Mouse (Mus musculus): ENCODE results near the gene Rab36.

Gene Rab36

GRCm38 (mm10) chr10:75068624-75069328, 31.9 kb downstream of the Rab36 start:
- peak; percentile 28 for DNase-seq (ENCODE audit: low spot score)

DNA sequence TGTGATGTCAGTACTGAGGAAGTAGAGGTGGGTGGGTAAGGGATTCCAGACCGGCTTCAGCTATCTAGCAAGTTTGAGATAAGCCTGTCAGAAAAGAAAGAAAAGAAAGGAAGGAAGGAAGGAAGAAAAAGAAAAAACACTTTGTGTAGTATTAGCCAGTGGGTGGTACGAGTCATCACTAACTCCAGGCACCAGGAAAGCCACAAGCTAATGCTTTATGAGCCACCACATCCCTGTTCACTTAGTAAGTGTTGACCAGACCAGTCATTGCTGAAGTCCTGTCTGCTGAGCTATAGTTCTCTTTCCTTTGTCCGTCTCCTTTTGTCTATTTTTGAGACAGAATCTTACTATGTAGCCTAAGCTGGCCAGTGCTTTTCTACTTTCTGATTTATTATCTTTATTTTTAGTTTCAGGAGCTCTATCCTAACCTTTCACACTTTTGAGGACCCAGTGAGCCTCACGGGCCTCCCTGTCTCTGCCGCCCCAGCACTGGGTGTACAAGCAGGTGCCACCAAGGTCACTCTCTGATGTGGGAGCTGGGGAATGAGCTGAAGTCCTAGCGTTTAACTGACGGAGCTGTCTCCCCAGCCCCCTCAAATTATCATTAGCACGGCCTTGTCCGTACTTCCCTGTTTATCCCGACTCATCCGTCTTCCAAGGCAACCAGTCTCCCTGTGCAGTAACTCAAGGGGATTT, 33.6 kb downstream of the Rab36 start:
- DNase-seq (ENCODE audit: low spot score), result no peak

DNA sequence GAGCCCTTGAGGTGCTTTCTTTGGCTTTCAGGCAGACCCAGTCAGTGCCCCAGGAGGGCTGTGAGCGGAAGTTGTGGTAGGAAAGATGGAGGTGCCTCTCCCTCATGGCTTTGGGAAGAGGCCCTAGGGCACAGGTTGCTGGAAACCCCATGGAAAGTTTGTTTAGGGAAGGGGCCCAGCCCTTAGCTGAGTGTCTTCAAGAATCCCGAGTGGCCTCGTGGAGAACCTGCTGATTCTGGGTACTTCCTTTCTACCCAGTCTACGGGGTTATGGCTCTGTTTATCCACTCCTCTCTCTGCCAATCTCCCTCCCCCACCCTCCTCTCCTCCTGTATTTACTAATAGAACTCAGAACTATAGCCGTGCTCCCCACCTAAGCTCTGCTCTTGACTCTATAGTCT, 38.8 kb downstream of the Rab36 start:
- DNase-seq (ENCODE audit: low spot score), result no peak

GRCm38 (mm10) chr10:75078174-75079128, 41.6 kb downstream of the Rab36 start:
- DNase-seq (ENCODE audit: low spot score), result no peak

DNA sequence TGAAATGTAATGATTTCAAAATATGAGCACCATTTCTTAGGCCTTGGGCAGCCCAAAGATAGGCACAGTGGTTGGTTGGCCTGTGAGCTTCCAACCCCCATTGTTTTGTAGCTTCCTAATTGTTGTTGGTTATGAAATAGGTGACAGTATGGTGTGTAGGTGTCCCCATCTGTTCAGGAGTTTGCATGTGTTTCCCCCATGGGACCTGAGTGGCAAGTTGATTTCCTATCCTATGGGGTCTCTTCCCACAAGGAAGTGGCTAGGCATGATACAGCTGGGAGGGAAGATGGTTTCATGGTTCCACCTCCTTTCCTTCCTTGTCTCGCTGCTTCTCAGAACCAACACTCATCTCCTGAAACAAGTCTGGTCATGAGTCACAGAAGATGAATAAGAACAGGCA, 48.5 kb downstream of the Rab36 start:
- DNase-seq (ENCODE audit: low spot score), result no peak

- no peak for DNase-seq (ENCODE audit: low spot score)
Measured at GRCm38 (mm10) chr10:75088471-75088870, 51.6 kb downstream of the Rab36 start.

DNA sequence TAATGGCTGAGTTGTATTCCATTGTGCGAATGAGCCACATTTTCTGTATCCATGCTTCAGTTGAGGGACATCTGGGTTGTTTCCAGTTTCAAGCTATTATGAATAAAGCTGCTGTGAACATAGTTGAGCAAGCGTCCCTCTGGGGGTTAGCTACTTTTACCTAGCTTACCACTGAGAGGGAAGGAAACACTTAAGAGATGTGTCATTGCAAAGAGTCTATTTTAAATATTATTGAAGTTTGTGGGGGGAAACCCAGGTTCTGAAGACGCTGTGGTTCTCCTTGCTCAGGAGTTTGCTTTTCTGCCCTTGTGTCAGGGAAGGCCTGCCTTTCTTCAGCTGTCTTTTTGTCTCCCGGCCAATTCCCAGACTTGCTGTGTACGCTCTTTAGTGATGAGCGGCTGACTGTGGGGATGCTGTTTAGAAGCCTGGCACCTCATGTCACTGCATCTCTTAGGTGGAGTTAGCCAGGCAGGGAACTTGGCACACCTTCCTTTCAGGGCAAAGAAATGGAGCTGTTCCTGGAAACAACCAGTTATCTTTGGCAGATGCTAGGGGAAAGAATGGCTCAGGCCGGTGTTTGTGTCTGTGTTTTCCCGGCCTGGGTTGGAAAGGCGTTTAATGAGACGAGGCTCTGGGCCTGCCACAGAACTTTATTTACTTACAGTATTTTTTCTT, 54.8 kb downstream of the Rab36 start:
- DNase-seq (ENCODE audit: low spot score), result peak; percentile 33

GRCm38 (mm10) chr10:75093252-75093987, 56.6 kb downstream of the Rab36 start:
- peak; percentile 20 for DNase-seq (ENCODE audit: low spot score)

DNA sequence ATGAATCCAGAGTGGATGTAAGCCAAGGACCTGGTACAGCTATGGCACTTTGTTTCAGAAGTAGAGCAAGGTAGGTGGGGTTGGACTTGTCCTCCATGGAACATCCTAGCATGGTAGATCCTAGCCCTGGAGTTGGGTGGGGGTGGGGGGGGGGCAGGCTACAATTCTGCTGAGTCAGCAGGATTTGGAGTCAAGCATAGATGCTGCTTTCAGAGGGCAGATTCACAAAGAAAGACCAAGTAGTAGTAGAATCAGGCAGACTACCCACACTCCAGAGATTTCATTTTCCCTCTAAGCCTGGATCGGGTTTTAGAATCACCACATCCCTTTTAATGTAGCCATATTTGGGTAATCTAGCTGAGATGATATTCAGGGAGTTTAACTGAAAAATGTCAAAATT, 57.5 kb downstream of the Rab36 start:
- no peak for DNase-seq (ENCODE audit: low spot score)

- DNase-seq (ENCODE audit: low spot score), result no peak
Measured at GRCm38 (mm10) chr10:75095216-75095615, 58.4 kb downstream of the Rab36 start.

- no peak for DNase-seq (ENCODE audit: low spot score)
Measured at GRCm38 (mm10) chr10:75098446-75099183, 61.8 kb downstream of the Rab36 start.

DNA sequence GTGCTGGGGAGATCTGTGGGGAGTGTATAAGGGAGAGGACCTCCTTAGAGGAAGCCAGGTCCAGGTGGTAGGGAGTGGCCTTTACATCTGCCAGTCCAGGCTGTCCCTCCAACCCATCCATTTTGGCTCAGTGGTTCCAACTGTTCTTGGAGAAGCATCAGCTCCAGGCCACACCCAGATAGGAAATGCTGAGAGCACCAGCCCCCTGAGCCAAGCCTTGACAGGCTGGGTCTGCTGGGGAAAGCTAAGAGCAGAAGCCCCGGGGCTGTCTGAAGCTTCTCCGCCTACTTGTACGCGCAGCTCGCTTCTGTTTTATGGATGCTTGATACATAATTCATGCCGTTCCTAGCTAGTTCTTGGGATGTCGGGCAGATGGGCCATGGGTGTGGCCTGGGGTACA, 63.4 kb downstream of the Rab36 start:
- DNase-seq (ENCODE audit: low spot score), result peak; percentile 26

DNA sequence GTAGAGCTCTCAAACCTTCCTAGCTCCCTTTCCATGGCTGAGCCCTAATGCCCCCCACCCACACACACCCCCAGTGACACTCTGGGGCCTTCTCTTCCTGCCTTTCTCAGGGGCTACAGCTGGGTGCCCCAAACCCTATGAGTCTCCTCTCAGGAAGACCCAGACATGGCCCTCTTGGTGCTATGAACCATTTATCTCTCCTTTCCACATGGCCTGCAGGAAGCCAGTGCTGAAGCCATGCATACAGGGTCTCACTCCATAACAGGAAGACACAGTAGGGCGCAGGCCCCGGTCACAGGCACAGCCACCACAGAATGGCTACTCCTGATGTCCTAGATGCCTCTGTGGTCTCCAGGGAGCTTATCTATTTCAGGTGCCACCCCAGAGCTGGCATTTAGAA, 66.6 kb downstream of the Rab36 start:
- no peak for DNase-seq (ENCODE audit: low spot score)
